Mouse (Mus musculus) left cerebral cortex, postnatal 14 days (tissue): Measurements from ENCODE around the gene Des. TPM values are rescaled to one million over a fixed set of nuclear protein-coding genes. Genes with fewer than 3 reads are reported as not detected.

ENCODE experiments used
- DNase-seq, 2 experiments: peaks; one replicate each; pipeline ENCODE4 v3.0.0; 2021 to 2022; ENCODE audit warnings: low spot score in 2 of 2, mixed read lengths in 1 of 2
- intact Hi-C: fragments of 180-260 bp; cut with DNase I; formaldehyde crosslinking; loops from one replicate; pipeline ENCODE4 v1.15.1; 2025
- long read RNA-seq, 2 experiments: library from polyadenylated mRNA; stranded (forward); transcript quantifications; one replicate each; pipeline ENCODE4 v2.0.0; 2021
- total RNA-seq, 2 experiments: library from RNA; stranded (reverse); gene quantifications; 2 replicates each; pipeline ENCODE4 v1.2.3; 2021

Des gene
- total RNA-seq = 1 to 10 TPM; 1.5 to 2.6 TPM
- long read RNA-seq, experiment 1, partial matches to known transcripts = 0 of 3 reads
- long read RNA-seq, experiment 1, other reads (novel, unspliced or antisense) = 0 of 3 reads
- long read RNA-seq, experiment 2, partial matches to known transcripts = 1 of 5 reads
- long read RNA-seq, experiment 2, other reads (novel, unspliced or antisense) = 0 of 5 reads

DNA sequence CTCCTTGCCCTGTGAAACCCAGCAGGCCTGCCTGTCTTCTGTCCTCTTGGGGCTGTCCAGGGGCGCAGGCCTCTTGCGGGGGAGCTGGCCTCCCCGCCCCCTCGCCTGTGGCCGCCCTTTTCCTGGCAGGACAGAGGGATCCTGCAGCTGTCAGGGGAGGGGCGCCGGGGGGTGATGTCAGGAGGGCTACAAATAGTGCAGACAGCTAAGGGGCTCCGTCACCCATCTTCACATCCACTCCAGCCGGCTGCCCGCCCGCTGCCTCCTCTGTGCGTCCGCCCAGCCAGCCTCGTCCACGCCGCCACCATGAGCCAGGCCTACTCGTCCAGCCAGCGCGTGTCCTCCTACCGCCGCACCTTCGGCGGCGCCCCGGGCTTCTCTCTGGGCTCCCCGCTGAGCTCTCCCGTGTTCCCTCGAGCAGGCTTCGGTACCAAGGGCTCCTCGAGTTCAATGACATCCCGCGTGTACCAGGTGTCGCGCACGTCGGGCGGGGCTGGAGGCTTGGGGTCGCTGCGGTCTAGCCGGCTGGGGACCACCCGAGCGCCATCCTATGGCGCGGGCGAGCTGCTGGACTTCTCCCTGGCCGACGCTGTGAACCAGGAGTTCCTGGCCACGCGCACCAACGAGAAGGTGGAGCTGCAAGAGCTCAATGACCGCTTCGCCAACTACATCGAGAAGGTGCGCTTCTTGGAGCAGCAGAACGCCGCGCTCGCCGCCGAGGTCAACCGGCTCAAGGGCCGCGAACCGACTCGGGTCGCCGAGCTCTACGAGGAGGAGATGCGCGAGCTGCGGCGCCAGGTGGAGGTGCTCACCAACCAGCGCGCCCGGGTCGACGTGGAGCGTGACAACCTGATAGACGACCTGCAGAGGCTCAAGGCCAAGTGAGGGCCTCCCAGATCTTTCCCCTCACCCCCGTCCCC lies at the start of gene Des:
Gene Des (plus strand): TSS at position 218 of the 920 bp plus-strand sequence.
- no peak for DNase-seq
- intact Hi-C loops = no loop called here

DNA sequence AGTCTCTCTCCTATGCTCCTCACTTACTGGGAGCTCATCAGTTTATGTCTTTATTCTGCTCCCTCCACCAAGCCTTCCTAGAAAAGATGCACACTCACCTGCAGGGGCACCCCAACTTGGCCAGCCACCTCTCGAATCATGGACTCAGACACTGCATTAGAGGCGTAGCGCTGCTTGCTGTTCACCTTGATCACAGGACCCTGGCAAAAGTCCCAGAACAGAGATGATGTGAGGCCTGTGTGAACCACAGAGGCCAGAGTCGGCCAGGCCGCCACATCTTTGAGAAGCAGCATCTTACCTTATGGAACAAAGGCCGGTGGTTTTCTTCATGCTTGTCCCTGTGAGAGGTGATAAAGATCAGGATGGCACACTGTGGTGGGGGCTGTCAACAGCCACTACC lies 48.4 kb upstream of the Des start:
- intact Hi-C loops = no loop called here
- DNase-seq = no peak

DNA sequence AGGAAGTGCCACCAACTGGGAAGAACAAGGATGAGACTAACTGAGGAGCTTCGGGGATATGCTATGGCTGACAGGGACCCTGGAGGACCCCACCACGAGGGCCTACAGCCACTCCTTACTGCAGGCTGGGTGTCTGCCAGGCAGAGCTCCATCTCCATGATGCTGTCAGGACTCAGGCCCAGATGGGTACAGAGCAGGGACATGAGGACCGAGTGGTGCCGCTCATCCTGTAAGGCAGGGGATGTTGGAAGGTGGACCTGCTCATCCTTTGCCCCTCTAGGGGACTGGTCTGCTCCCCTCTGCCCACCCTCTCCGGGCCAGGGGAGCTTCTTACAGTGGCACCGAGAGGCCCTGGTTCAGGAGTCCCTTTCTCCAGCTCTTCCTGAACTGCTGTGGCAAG lies 45.1 kb upstream of the Des start:
- DNase-seq = no peak
- intact Hi-C loops = no loop called here

DNA sequence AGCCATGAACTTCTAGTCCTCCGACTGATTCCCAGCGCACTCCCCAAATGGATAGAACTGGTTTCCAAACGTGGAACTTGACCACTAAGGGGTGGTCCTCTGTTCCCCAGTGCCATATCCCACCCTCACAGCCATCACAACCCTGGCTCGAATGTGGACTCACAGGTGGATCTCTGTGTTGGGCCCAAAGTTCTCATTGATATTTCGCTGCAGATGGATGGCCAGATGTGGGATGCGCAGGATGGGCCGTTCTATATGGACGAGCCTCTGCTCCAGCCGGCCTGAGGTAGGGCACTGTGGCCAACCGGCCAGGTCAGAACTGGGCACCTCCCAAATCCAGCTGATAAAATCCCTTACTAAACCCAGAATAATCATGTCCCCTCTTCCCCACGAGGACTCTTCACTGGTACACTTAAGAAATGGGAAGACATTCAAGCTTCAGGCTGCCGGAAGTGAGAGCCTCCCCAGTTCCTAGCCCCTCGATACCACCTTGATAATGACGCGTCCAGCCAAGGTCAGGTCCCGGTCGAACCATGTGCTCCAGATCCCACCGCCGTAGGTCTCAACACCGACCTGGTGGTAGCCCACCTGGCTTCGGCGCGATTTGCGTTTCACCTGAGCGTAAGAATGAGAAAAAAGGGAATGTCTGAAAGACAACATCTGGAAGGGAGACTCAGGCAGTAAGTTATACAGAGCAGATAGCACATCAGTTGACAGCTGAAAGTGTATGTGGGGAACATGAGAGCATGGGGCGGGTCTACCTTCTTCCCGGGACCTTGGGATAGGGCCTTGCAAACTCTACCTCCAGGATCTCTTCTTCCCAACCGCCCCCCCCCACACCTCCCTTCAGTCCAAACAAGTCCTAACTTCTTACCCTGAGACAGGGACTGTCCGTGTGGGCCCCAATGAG lies 44.4 kb upstream of the Des start:
- no peak for DNase-seq
- intact Hi-C loops = no loop called here

DNA sequence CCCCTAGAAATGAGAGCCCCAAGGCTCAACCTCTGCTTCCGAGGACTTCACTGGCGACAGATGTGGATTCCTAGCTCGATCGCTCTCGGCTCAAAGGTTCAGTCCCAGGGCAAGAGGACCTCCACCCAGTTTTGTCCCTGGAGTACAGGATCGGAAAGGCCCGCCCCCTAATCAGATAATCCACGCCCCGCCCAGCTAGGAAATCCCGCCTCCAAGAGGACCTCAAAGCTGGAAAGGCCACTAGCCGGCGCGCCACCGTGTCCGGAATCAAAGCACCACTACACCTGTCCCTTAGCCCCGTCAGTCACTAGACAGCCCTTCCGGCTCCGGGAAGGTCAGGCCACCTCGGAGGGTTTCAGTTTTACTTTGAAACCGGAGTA lies 43.3 kb upstream of the Des start:
- intact Hi-C loops = no loop called here
- DNase-seq = peak; percentile 59 to 70

DNA sequence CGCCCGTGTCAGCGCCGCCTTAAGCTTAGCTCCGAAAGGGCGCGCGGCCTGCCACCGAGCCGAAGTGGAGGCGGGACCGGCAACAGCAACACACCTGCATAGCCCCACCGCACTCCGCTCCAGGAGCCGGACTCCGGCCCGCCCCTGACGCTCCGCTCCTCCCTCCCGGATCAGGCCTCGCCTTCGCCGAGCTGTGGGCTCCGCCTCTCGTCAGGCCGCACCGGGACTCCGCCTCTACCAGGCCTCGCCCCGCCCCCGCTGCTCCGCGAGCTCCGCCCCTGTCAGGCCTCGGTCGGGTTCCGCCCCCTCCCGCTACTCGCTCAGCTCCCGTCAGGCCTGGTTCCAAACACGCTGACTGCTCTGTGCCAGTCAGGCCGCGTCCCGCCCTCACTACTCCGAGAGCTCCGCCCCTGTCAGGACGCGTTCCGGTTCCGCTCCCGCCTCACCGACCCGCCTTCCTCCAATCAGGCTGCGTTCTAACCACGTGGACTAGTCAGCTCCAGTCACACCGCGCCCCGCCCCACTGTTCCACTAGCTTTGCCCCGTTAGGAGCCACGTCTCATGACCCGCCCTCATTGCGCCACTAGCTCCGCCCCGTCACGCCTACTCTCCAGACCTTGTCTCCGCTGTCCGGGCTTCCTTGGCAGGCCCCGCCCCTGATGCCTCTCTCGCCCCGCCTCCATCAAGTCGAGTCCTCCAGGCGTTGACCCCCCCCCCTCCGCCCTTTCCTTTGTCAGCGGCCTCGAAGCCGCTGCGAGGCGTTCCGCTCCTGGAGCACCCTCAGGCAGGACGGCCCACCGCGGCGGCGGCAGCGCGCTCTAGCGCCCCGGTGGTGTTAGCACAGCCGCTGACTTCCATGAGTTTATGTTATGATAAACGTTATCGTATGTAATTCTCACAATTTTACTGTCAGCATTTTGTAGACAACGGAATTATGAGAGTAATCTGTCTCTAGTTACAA lies 42.6 kb upstream of the Des start, which contains the start of gene Dnpep:
Gene Dnpep (minus strand): TSS at position 750 of the 961 bp plus-strand sequence.
- intact Hi-C loops = no loop called here
- peak; percentile 100 for DNase-seq

DNA sequence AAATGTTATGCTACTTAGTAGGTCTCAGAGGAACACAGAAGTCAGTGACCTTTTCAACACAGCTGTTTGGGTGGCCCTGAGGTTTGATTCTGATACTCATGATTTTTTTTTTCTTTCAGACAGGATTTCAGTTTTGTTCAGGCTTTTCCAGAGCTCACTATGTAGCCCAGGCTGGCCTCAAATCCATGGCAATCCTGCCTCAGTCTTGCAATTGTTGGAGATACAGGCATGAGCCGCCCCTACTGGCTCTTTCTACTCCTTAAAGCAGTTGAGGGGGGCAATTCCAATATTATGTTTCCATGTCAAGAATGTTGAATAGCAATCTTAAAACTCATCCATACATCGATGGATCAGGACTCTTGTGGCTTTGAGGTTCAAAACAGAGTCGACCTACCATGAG lies 41.8 kb upstream of the Des start:
- intact Hi-C loops = no loop called here

DNA sequence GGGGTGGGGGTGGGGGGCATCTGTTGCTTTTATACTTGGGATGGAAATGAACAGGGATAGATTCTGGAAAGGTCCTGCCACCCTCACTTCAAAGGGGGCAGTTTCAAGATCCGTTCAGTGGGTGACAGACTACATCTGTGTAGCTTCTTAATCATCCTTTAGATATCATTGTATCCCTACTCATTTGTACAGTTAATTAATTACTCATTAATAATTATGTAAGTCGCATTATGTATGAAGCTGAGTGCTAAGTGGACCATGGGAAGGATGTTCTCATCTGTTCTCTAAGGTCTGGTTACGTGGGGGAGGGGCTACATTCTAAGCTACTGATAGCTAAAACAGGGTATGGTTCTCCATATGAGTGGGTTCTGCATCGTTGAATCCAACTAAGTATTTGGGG lies 41.4 kb upstream of the Des start:
- no peak for DNase-seq
- intact Hi-C loops = no loop called here

More for the DNA sequence above, 41.8 kb upstream of the Des start:
- DNase-seq = no peak

DNA sequence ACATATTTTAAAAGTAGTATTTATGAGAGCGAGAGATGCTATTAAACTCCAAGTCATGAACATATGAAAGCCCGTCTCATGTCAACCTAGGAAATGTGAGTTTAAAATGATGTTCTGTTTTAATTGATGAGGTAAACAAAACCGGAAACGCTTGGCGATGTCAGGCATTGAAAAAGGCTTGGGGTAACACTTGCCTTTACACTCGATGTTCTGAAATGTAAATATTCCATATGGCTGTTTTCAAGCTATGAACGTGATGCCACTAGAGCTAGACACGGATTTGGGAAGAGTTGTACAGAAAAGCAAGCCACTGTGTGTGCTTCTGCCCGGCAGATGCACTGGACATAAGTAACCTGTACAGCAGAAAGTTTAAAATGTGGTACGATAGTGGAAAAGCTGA lies 41.0 kb upstream of the Des start:
- no peak for DNase-seq
- intact Hi-C loops = no loop called here

DNA sequence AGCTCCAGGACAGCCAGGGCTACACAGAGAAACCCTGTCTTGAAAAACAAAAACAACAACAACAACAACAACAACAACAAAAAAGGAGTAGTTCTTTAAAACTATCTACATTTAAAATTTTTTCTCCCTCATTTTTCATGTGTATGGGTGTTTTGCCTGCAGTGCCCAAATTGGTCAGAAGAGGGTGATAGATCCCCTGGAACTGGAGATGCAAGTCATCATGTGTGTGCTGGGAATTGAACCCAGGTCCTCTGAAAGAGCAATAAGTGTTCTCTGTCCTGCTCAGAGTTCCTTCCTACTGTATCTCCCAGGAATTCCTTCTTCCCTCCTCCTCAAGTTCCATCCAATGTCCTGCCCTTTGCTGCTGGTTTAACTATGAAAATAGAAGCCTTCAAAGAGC lies 32.7 kb upstream of the Des start:
- intact Hi-C loops = no loop called here

DNA sequence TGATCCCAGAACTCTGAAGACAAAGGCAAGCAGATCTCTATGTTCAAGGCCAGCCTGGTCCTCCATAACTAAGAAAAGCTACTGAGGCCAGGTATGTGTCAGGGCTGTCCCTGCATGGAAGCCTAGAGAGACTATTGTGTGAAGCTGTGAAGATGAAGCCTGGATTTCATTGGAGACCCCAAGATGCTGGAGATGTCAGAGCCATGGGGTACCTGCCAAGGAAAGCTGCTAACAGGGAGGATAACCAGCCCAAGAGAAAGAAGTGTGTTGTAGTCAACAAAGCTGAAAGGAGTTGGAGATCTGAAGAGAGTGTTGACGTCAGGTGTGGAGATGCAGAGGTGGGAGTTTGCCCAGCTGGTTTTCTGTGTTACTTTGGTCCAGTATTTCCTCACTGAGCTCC lies 28.9 kb upstream of the Des start:
- intact Hi-C loops = no loop called here
- DNase-seq = no peak

More for the DNA sequence above, 32.7 kb upstream of the Des start:
- DNase-seq = no peak

DNA sequence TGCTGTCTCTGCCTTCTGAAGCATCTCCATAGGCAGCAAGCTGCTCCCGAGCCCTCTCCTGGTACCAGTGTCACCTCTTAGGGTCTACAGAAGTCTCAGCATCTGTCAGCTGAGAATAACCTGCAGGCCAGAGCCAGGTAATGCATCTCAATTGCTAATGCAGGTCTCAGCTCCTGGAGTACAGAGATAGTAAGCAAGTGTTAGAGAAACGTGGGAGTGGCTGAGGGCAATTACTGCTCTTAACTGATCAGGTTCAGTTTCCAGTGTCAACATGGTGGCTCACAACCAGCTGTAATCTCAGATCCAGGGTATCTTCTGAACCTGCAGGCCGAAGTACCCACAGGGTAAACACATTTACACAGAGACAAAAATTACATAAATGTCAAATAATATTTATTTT lies 23.7 kb upstream of the Des start:
- intact Hi-C loops = no loop called here
- no peak for DNase-seq

DNA sequence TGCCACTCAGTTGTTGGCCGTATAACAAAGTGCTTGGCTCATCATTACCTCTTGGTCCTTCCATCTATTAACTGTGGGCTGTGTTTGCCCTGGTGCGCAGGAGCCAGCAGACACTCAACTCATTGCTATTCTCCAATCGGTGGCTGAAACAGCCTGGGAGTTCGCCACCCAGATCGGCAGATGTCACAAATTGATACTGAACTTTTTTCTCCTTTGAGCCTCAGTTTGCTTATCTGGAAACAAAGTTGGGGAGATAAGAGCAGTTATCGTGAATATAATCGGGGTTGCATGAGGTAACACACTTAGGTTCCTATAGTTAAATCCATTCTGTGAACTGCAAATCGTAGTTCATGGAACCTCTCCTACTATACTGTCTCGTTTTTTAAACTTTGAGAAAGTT lies 23.0 kb upstream of the Des start:
- intact Hi-C loops = no loop called here
- no peak for DNase-seq

DNA sequence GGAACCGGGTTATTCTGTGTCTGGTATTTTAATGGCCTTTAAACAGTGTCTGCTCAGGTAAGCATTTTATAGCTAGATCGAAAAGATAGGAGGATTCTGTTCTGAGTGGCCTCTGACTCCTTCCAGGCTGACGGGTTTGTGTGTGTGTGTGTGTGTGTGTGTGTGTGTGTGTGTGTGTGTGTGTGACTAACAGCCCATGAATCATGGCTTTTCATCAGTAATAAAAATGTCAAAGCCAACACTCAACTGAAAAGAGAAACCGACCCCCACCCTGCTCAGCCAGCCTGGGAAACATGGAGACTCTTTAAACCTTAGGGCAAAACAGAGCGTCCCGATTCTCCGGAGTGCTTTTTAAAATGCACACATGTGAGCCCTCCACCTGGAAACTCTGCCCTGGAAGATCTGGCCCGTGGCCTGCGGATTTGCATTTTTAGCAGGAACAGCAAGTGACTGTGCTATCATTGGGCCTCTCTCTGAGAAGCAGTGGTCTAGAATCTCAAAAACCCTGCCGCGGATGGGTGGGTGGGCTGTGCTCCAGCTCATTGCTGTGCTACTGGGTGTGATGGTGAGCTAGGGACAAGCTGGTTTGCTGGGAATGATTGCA lies 21.9 kb upstream of the Des start:
- DNase-seq = peak in 1 of 2 experiments; percentile 58
- intact Hi-C loops = no loop called here

DNA sequence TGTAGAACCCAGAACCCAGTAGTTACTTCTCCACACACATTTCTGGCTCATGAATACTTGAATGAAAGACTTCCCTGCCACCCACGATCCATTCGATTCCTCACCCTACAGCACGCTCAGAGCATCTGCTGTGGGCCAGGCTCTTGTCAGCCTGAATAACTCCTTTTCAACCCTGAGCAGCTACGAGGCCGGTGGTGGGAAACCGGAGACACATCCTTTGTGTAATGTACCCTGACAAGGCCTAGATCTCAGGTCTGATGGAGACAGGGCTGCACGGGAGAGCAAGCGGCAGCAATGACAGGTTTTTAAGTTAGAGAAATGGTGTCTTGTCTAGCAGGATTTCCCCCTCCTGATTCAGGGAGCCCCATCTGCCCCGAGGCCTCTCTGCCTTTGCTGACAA lies 20.8 kb upstream of the Des start:
- DNase-seq = peak in 1 of 2 experiments; percentile 45
- intact Hi-C loops = no loop called here

DNA sequence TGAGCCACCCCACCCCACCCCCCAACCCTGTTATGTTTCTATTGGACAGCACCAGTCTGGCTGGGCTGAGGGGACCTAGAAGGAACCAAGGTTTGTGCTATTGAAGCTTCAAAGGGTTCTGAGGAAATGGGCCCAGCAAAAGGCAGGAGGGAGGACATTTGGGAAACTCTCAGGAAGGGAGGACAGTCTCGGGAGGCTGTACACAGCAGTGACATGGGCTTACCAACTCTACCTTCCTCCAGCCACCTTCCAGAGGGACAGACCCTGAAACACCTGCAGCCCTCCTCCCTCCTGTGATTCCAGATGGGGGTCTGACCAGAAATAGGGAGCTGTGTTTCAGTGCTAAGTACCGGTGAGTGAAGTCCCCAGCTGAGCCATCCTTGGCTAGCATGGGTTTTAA lies 19.6 kb upstream of the Des start:
- intact Hi-C loops = loop anchor here (10.0 kb wide), 1 partner anchor 54 kb away; no protein-coding TSS in a partner anchor
- no peak for DNase-seq

DNA sequence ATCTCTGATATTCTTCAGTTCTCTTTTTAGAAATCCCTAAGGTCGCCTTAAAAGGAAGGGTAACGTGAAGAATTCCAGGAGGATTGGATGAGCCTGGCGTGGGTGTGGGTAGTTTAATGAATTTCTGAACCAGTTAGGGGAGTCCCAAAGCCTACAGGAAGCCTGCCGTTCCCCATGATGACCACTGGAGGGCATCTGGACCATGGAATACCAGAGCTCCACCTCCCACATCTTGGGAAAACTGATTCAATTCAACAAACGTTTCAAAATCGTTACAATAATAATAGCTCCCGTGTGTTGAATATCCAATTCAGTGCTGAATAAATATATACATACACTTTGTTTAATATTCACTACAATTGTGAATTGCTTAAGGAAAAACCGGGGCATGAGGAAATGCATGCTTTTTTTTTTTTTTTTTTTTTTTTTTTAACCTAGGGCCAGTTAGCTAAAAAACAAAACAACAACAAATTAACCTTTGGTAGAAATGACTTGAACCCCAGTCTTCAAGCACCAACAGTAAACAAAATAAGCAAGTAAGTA lies 17.2 kb upstream of the Des start:
- intact Hi-C loops = loop anchor here (1.0 to 10.0 kb wide), 2 partner anchors 52 to 124 kb away; no protein-coding TSS in a partner anchor

More for the DNA sequence above, 17.2 kb upstream of the Des start:
- peak; percentile 82 to 88 for DNase-seq
